Mouse (Mus musculus) 416B (cell line): ENCODE measurements around the gene Dlg2.

ENCODE experiments used
- DNase-seq: peaks from one replicate; pipeline ENCODE4 v3.0.0; 2011; ENCODE audit warnings: low read depth

Gene Dlg2

GRCm38 (mm10) chr7:92100847-92101246, 1624.4 kb downstream of the Dlg2 start:
- DNase-seq = no peak

GRCm38 (mm10) chr7:92102892-92103543, 1626.5 kb downstream of the Dlg2 start:
- DNase-seq = peak; percentile 54

- DNase-seq = peak; percentile 4
Observed at GRCm38 (mm10) chr7:92105477-92105876, 1629.0 kb downstream of the Dlg2 start.

GRCm38 (mm10) chr7:92105956-92106355, 1629.5 kb downstream of the Dlg2 start:
- DNase-seq = no peak

GRCm38 (mm10) chr7:92113065-92113464, 1636.6 kb downstream of the Dlg2 start:
- DNase-seq = no peak

GRCm38 (mm10) chr7:92115237-92115871, 1638.9 kb downstream of the Dlg2 start:
- no peak for DNase-seq

- no peak for DNase-seq
Observed at GRCm38 (mm10) chr7:92123276-92123675, 1646.8 kb downstream of the Dlg2 start.

GRCm38 (mm10) chr7:92125886-92126285, 1649.4 kb downstream of the Dlg2 start:
- no peak for DNase-seq

- DNase-seq = no peak
Observed at GRCm38 (mm10) chr7:92134301-92134700, 1657.8 kb downstream of the Dlg2 start.

GRCm38 (mm10) chr7:92135624-92136023, 1659.2 kb downstream of the Dlg2 start:
- DNase-seq = no peak

- DNase-seq = no peak
Observed at GRCm38 (mm10) chr7:92140051-92140817, 1663.8 kb downstream of the Dlg2 start.

GRCm38 (mm10) chr7:92147499-92147898, 1671.0 kb downstream of the Dlg2 start:
- no peak for DNase-seq

GRCm38 (mm10) chr7:92150768-92151167, 1674.3 kb downstream of the Dlg2 start:
- no peak for DNase-seq

GRCm38 (mm10) chr7:92154603-92155002, 1678.1 kb downstream of the Dlg2 start:
- DNase-seq = no peak

GRCm38 (mm10) chr7:92163150-92163549, 1686.7 kb downstream of the Dlg2 start:
- DNase-seq = no peak

- no peak for DNase-seq
Observed at GRCm38 (mm10) chr7:92164316-92164715, 1687.8 kb downstream of the Dlg2 start.

- no peak for DNase-seq
Observed at GRCm38 (mm10) chr7:92164875-92165518, 1688.5 kb downstream of the Dlg2 start.

- DNase-seq = no peak
Observed at GRCm38 (mm10) chr7:92180029-92180428, 1703.6 kb downstream of the Dlg2 start.

- DNase-seq = no peak
Observed at GRCm38 (mm10) chr7:92180591-92181587, 1704.4 kb downstream of the Dlg2 start.

- DNase-seq = no peak
Observed at GRCm38 (mm10) chr7:92181959-92182612, 1705.6 kb downstream of the Dlg2 start.
